Comparison of ENCODE assay signal across 9 mouse cellular contexts in genomic region chr14:114854324-114855054, GRCm38 (mm10).
DNase-seq lines count a peak whose midpoint lies in the region; ATAC-seq and TF ChIP-seq lines count a peak whose summit lies in the region.
"Had no signal": no experiment of that assay in that cellular context is flagged by ENCODE, and none has a peak within 500 bp of the region (broad histone marks: within the 10 kb centered on the region; RNA-seq: fewer than 3 reads in every experiment).

No protein-coding gene starts in this region.

- 0 out of 2 replicates have a peak, but pooled peaks have one; percentile 62 for ATAC-seq in embryonic facial prominence, embryonic 14.5 days (ENCODE audit: low read depth)
- peak; percentile 68 for ATAC-seq in neural tube, embryonic 12.5 days (ENCODE audit: low FRiP score, low read depth)

- no peak overlapping the region for H3K27ac ChIP-seq in CH12.LX (ENCODE audit: insufficient read depth, low read depth)
- H3K27ac ChIP-seq in embryonic facial prominence, embryonic 14.5 days (replicated peaks; ENCODE audit: low read depth, low read length) = no peak overlapping the region
- no peak overlapping the region for H3K27ac ChIP-seq in neural tube, embryonic 12.5 days
- H3K27ac ChIP-seq: stomach, embryonic 15.5 days had no signal

- TF ChIP-seq POLR2A in CH12.LX (IDR thresholded peaks at IDR 0.05; ENCODE audit: low read depth, low read length) = no peak

- no peak overlapping the region for H3K9ac ChIP-seq in CH12.LX (ENCODE audit: insufficient read depth, low read depth)
- H3K9ac ChIP-seq in embryonic facial prominence, embryonic 14.5 days (ENCODE audit: low read depth, low read length) = no peak overlapping the region
- H3K9ac ChIP-seq in neural tube, embryonic 12.5 days = no peak overlapping the region
- H3K9ac ChIP-seq: stomach, embryonic 15.5 days had no signal

- no peak for TF ChIP-seq EP300 in CH12.LX (IDR thresholded peaks at IDR 0.05; ENCODE audit: low read length)

- no peaks in the 10 kb centered on the region for H3K79me2 ChIP-seq in CH12.LX (replicated peaks; ENCODE audit: control insufficient read depth, extremely low read depth, insufficient read depth, poor library complexity, severe bottlenecking)

- WGBS in embryonic facial prominence, embryonic 14.5 days = 21% methylated on average over 9 of the region's 9 CpGs
- 25% methylated on average over 9 of the region's 9 CpGs for WGBS in neural tube, embryonic 12.5 days

- TF ChIP-seq CTCF in CH12.LX (conservative IDR thresholded peaks at IDR 0.05 in 1 of 2, IDR thresholded peaks at IDR 0.05 in 1 of 2; ENCODE audit: low read depth in 2 of 2, low read length in 2 of 2) = peak in 1 of 2 experiments; percentile 70; a peak in 3 of 4 replicates

- peak; percentile 68 for TF ChIP-seq RAD21 in CH12.LX (IDR thresholded peaks at IDR 0.05; ENCODE audit: low read depth, low read length)

- no peak overlapping the region for H3K4me2 ChIP-seq in CH12.LX (ENCODE audit: insufficient read depth, low read depth, poor library complexity, severe bottlenecking)
- H3K4me2 ChIP-seq in embryonic facial prominence, embryonic 14.5 days (ENCODE audit: low read depth, low read length) = peak overlapping the region; percentile 10; the same call in 1 of the 2 replicates
- no peak overlapping the region for H3K4me2 ChIP-seq in neural tube, embryonic 12.5 days (replicated peaks)
- H3K4me2 ChIP-seq: stomach, embryonic 15.5 days had no signal

- H3K4me1 ChIP-seq in CH12.LX (ENCODE audit: control insufficient read depth in 1 of 2, insufficient read depth in 2 of 2) = no peaks in the 10 kb centered on the region
- H3K4me1 ChIP-seq in embryonic facial prominence, embryonic 14.5 days (ENCODE audit: control insufficient read depth, insufficient read depth, low read length) = no peaks in the 10 kb centered on the region
- H3K4me1 ChIP-seq in neural tube, embryonic 12.5 days = peaks cover 11% of the 10 kb centered on the region

- no peaks in the 10 kb centered on the region for H3K27me3 ChIP-seq in CH12.LX (replicated peaks)
- no peaks in the 10 kb centered on the region for H3K27me3 ChIP-seq in embryonic facial prominence, embryonic 14.5 days (replicated peaks; ENCODE audit: control insufficient read depth, insufficient read depth, low read length)
- no peaks in the 10 kb centered on the region for H3K27me3 ChIP-seq in neural tube, embryonic 12.5 days (replicated peaks)
- H3K27me3 ChIP-seq: stomach, embryonic 15.5 days had no signal

- in situ Hi-C loops in CH12.LX (cut with MboI; ENCODE audit: low pct_ligation_motif_present, low pct_unique_long_range_greater_than_20kb, low sequenced_read_pairs) = loop anchor here (10.0 kb wide), 1 partner anchor 140 kb away; no protein-coding TSS in a partner anchor

- no peak overlapping the region for H3K4me3 ChIP-seq in CH12.LX (replicated peaks in 1 of 3; ENCODE audit: low read depth in 2 of 3, low read length in 2 of 3, poor library complexity in 1 of 3)
- no peak overlapping the region for H3K4me3 ChIP-seq in embryonic facial prominence, embryonic 14.5 days (ENCODE audit: low read depth, low read length)
- no peak overlapping the region for H3K4me3 ChIP-seq in neural tube, embryonic 12.5 days
- H3K4me3 ChIP-seq: stomach, embryonic 15.5 days had no signal

- peaks cover 2% of the 10 kb centered on the region for H3K9me3 ChIP-seq in CH12.LX (replicated peaks; ENCODE audit: low read length)
- H3K9me3 ChIP-seq in embryonic facial prominence, embryonic 14.5 days (ENCODE audit: control insufficient read depth, low read length) = no peaks in the 10 kb centered on the region
- H3K9me3 ChIP-seq in neural tube, embryonic 12.5 days = no peaks in the 10 kb centered on the region
- H3K9me3 ChIP-seq: stomach, embryonic 15.5 days had no signal

- DNase-seq in 3T3-L1 (ENCODE audit: low read depth, low spot score) = peak; percentile 54
- peak; percentile 33 for DNase-seq in CH12.LX (ENCODE audit: extremely low read depth)
- DNase-seq in embryonic facial prominence, embryonic 14.5 days (ENCODE audit: low spot score) = peak; percentile 62
- peak; percentile 19 for DNase-seq in kidney, postnatal 14 days
- DNase-seq in right cerebral cortex, adult 2 months (ENCODE audit: low spot score in 2 of 2) = no peak
- no peak for DNase-seq in T-cell, adult 2 months (ENCODE audit: low spot score)
- no peak for DNase-seq in frontal cortex, postnatal 25 days (ENCODE audit: low spot score in 2 of 2)

- H3K36me3 ChIP-seq in CH12.LX (replicated peaks in 1 of 2; ENCODE audit: control insufficient read depth in 1 of 2, insufficient read depth in 1 of 2, low read length in 1 of 2) = no peaks in the 10 kb centered on the region
- H3K36me3 ChIP-seq in embryonic facial prominence, embryonic 14.5 days (ENCODE audit: control insufficient read depth, insufficient read depth, low read length) = no peaks in the 10 kb centered on the region
- no peaks in the 10 kb centered on the region for H3K36me3 ChIP-seq in neural tube, embryonic 12.5 days
- H3K36me3 ChIP-seq: stomach, embryonic 15.5 days had no signal

- dilution Hi-C loops in CH12.LX (cut with MboI; ENCODE audit: extremely low pct_ligation_motif_present, extremely low pct_unique_long_range_greater_than_20kb, low sequenced_read_pairs) = no loop called here

TF ChIP-seq in CH12.LX, 34 proteins besides CTCF, POLR2A, EP300 and RAD21:
- peak; percentile 53 for TF ChIP-seq SMC3 (IDR thresholded peaks at IDR 0.05; ENCODE audit: low read depth, low read length)
- no peak for TF ChIP-seq JUN (IDR thresholded peaks at IDR 0.05; ENCODE audit: insufficient read depth, low read depth, low read length)
- TF ChIP-seq NELFE (IDR thresholded peaks at IDR 0.05; ENCODE audit: low read depth, low read length) = no peak

Comparison
In these comparisons a context has a peak if more than half of its experiments do, and no peak if none do; other contexts are left out.
1. DNase-seq: peak in 3T3-L1 (single experiment), CH12.LX (single experiment), embryonic facial prominence, embryonic 14.5 days (single experiment) and kidney, postnatal 14 days (single experiment); none in right cerebral cortex, adult 2 months (0 of 2), T-cell, adult 2 months (single experiment) and frontal cortex, postnatal 25 days (0 of 2).